Mouse (Mus musculus) midbrain, embryonic 11.5 days (tissue): ENCODE data around the gene Dohh. TPM values are rescaled to one million over a fixed set of nuclear protein-coding genes. Genes with fewer than 3 reads are reported as not detected.

Experiments
- ATAC-seq: fragments of 200-750 bp; cut with Nextera tagmentation; 2 replicates; pipeline ENCODE4 v1.8.0; 2017; ENCODE audit warnings: moderate TSS enrichment, moderate library complexity; ENCODE audit not compliant: low FRiP score
- DNase-seq: peaks from one replicate; pipeline ENCODE4 v3.0.0; 2015; ENCODE audit warnings: low spot score; ENCODE audit errors: missing footprints
- H3K27ac ChIP-seq: fragments of 300-500 bp; sonication (generic); 2 replicates; pipeline ENCODE4 v1.5.1; 2014; ENCODE audit warnings: low read depth, low read length
- H3K27me3 ChIP-seq: fragments of 300-500 bp; sonication (generic); 2 replicates; pipeline ENCODE4 v1.6.1; 2014; ENCODE audit warnings: mild to moderate bottlenecking, low read length, moderate library complexity, mixed read lengths; ENCODE audit not compliant: control insufficient read depth, insufficient read depth
- H3K36me3 ChIP-seq: fragments of 300-500 bp; sonication (generic); 2 replicates; pipeline ENCODE4 v1.6.1; 2014; ENCODE audit warnings: mild to moderate bottlenecking, low read length, moderate library complexity, mixed read lengths; ENCODE audit not compliant: control insufficient read depth, insufficient read depth
- H3K4me1 ChIP-seq: fragments of 300-500 bp; sonication (generic); 2 replicates; pipeline ENCODE4 v1.6.1; 2014; ENCODE audit warnings: low read length; ENCODE audit not compliant: control insufficient read depth, insufficient read depth
- H3K4me2 ChIP-seq: fragments of 300-500 bp; sonication (generic); 2 replicates; pipeline ENCODE4 v1.6.1; 2014; ENCODE audit warnings: mild to moderate bottlenecking, moderate library complexity
- H3K4me3 ChIP-seq: fragments of 300-500 bp; sonication (generic); 2 replicates; pipeline ENCODE4 v1.5.1; 2014; ENCODE audit warnings: low read depth, low read length
- H3K9ac ChIP-seq: fragments of 300-500 bp; sonication (generic); 2 replicates; pipeline ENCODE4 v1.6.1; 2014; ENCODE audit warnings: low read length
- H3K9me3 ChIP-seq: fragments of 300-500 bp; sonication (generic); 2 replicates; pipeline ENCODE4 v1.6.1; 2016; ENCODE audit warnings: low read length; ENCODE audit not compliant: control insufficient read depth
- WGBS: fragments of 180-500 bp; shearing (Covaris S2); extraction: QIAGEN DNeasy Blood & Tissue Kit; methylation state at CpG from one replicate; pipeline ENCODE4 v1.1.7; 2014; 5-methylcytosine and 5-hydroxymethylcytosine counted together
- polyA plus RNA-seq: library from polyadenylated mRNA; unstranded; fragments of >200 nt; fragmentation: Nextera tagmentation; extraction: Ambion mirVana; gene quantifications from 2 replicates; pipeline ENCODE4 v1.2.1, GENCODE M21; 2014

Dohh gene
- polyA plus RNA-seq, 1 experiment from 2014 or later = 53.7 TPM

GRCm38 (mm10) chr10:81422191-81422590, 38.0 kb downstream of the Dohh start:
- H3K27me3 ChIP-seq = peaks cover 32% of the 10 kb centered on the region

GRCm38 (mm10) chr10:81422661-81423217, 38.5 kb downstream of the Dohh start:
- Histone ChIP-seq H3K27me3 (peaks cover 37% of the 10 kb centered on the region), H3K27ac (no peak overlapping the region), H3K9me3 (no peaks in the 10 kb centered on the region), H3K9ac (no peak overlapping the region), H3K4me1 (peaks cover 10% of the 10 kb centered on the region), H3K4me3 (no peak overlapping the region), H3K4me2 (no peak overlapping the region), H3K36me3 (no peaks in the 10 kb centered on the region)
- DNase-seq (peak; percentile 31), ATAC-seq (no peak)
- 91% methylated on average over 3 of the region's 3 CpGs for WGBS

More at GRCm38 (mm10) chr10:81422191-81422590, 38.0 kb downstream of the Dohh start:
- Histone ChIP-seq H3K4me3 (no peak overlapping the region), H3K9ac (no peak overlapping the region), H3K9me3 (no peaks in the 10 kb centered on the region), H3K4me1 (peaks cover 12% of the 10 kb centered on the region), H3K4me2 (no peak overlapping the region), H3K27ac (no peak overlapping the region), H3K36me3 (no peaks in the 10 kb centered on the region)
- DNase-seq = peak; percentile 68
- WGBS = 74% methylated on average over 6 of the region's 6 CpGs
- no peak for ATAC-seq

DNA sequence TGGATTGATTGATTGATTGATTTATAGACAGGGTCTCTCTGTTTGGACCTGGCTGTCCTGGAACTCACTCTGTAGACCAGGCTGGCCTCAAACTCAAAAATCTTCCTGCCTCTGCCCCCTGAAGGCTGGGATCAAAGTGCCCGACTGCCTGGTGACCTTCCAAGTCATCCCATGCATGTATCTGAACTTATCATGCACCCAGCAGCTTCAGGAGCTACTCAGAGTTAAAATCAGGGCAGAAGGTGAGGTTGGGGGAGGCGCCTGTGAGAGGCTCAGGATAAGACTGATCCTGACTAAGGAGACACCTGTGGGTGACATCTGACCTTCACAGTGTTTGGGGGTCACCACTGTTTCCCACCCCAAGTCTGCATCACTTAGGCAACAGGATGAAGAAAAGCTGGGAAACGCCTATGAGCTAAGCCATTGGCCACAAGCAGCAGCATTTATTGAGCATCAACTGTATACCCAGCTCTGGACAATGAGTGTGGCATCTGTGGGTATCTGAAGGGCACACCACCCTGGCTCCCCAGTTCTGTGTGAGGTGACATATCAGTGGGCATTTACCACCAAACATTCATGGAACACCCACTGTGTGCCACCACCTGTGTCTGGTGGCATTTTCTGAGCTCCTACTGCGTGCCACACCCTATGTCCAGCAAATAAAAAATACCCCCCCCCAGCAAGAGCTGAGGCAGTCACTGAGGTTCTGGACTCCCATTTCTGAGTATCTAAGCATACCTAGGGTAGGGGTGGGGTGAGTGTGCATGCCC, 39.4 kb downstream of the Dohh start:
- DNase-seq (peak; percentile 44), ATAC-seq (no peak)
- no peaks in the 10 kb centered on the region for H3K36me3 ChIP-seq
- H3K27ac ChIP-seq = no peak overlapping the region
- no peak overlapping the region for H3K4me3 ChIP-seq
- peaks cover 46% of the 10 kb centered on the region for H3K27me3 ChIP-seq
- H3K9me3 ChIP-seq = no peaks in the 10 kb centered on the region
- H3K4me1 ChIP-seq = peaks cover 5% of the 10 kb centered on the region
- H3K9ac ChIP-seq = no peak overlapping the region
- no peak overlapping the region for H3K4me2 ChIP-seq
- WGBS = 65% methylated on average over 4 of the region's 4 CpGs

DNA sequence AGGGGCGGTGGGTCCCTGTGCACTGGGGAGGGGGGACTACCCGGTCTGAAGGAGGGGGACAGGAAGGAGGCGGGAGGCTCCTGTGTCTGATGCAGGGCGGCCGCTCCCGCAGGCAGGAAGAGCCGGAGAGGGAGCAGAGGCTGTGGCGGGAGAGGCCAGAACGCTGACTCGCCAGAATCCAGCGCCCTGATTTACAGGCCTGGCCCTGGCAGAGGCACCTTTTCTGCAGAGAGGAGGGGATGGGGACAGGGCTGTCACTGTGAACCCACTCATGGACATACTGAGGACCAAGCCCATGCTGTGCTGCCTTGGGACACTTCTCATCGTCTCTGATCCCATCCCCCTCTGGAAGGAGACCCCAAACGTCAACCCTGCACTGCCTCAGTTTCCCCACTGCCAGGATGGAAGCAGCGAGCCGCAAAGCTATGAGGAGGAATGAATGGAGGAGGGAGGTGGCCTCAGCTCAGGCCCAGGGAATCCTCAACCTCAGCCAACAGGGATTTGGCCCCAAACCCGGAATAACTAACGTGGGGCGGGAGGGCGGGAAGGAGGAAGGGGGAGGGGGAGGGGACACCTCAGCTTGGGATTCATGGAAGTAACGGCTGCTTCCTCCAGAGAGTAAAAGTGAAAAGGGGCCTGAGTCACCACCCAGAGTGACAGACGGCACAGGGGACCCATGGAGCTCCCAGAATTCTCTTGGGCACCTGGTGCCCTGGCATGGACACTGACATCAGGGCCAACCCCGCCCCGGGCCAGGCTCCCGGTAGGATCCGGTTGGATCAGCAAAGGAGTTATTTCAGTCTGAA, 40.2 kb downstream of the Dohh start:
- DNase-seq (peak; percentile 85), ATAC-seq (no peak)
- Histone ChIP-seq H3K4me2 (no peak overlapping the region), H3K4me1 (peaks cover 6% of the 10 kb centered on the region), H3K4me3 (no peak overlapping the region), H3K9me3 (no peaks in the 10 kb centered on the region), H3K9ac (no peak overlapping the region), H3K27ac (no peak overlapping the region), H3K27me3 (peaks cover 49% of the 10 kb centered on the region), H3K36me3 (no peaks in the 10 kb centered on the region)
- 9% methylated on average over 23 of the region's 25 CpGs for WGBS

- no peak overlapping the region for H3K4me3 ChIP-seq
- no peak overlapping the region for H3K4me2 ChIP-seq
- H3K36me3 ChIP-seq = no peaks in the 10 kb centered on the region
- WGBS = 26% methylated on average over 10 of the region's 10 CpGs
- H3K9me3 ChIP-seq = no peaks in the 10 kb centered on the region
- ATAC-seq = no peak
- peaks cover 49% of the 10 kb centered on the region for H3K27me3 ChIP-seq
- DNase-seq = peak; percentile 83
- no peak overlapping the region for H3K27ac ChIP-seq
- no peak overlapping the region for H3K9ac ChIP-seq
- peaks cover 10% of the 10 kb centered on the region for H3K4me1 ChIP-seq
Observed at GRCm38 (mm10) chr10:81425236-81425850, 41.1 kb downstream of the Dohh start.

- Histone ChIP-seq H3K27ac (no peak overlapping the region), H3K27me3 (peaks cover 52% of the 10 kb centered on the region), H3K4me1 (peaks cover 10% of the 10 kb centered on the region), H3K4me2 (peak overlapping the region; percentile 32), H3K36me3 (no peaks in the 10 kb centered on the region), H3K9ac (no peak overlapping the region), H3K4me3 (peak overlapping the region; percentile 1; the same call in 1 of the 2 replicates), H3K9me3 (no peaks in the 10 kb centered on the region)
- ATAC-seq (no peak), DNase-seq (peak; percentile 83)
- 3% methylated on average over 23 of the region's 33 CpGs for WGBS
Observed at GRCm38 (mm10) chr10:81426081-81426671, 41.9 kb downstream of the Dohh start.

DNA sequence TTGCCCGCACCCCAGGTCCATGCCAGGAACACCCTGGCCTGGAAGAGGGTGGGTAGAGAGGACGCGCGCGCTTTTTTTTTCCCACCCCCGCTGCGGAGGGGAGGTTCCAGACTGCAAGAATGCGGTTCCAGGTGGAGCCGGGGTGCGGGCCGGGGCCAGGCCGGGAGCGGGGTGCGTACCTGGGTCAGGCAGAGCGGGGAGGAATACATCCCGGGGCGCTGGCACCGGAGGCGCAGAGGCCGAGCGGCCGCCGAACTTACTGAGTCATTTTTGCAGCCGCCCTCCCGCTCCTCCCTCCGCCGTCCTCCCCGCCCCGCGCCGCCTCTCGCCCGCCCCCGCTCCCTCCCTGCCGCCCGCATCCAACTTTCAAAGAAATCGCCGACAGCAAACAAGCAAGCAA, 42.7 kb downstream of the Dohh start:
- Histone ChIP-seq H3K4me2 (peak overlapping the region; percentile 29), H3K9me3 (no peaks in the 10 kb centered on the region), H3K4me1 (peaks cover 10% of the 10 kb centered on the region), H3K27me3 (peaks cover 59% of the 10 kb centered on the region), H3K27ac (no peak overlapping the region), H3K4me3 (peak overlapping the region; percentile 1; the same call in 1 of the 2 replicates), H3K36me3 (no peaks in the 10 kb centered on the region), H3K9ac (0 out of 2 replicates have a peak overlapping the region, but pooled peaks have one; percentile 7)
- ATAC-seq (no peak), DNase-seq (peak; percentile 86)
- under 1% methylated on average over 30 of the region's 38 CpGs for WGBS

DNA sequence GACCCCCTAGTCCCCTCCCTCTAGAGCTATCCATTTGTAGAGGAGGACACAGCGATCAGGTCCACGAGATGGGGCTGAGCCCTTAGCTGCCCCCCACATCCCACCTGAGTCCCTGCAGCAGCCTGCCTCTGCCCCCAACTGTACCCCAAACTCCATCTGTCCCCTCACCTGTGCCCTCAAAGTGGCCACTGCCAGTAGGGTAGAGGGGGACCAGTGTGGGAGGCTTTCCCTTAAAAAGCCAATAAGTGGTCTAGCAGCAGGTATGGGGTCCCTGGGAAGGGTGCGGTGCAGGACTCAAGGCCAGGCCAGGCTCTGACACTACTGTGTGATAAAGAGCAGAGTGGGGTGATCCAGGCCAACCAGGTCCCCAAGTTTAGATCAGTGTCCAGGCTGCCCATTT, 43.1 kb downstream of the Dohh start:
- no peak overlapping the region for H3K4me3 ChIP-seq
- ATAC-seq = no peak
- no peaks in the 10 kb centered on the region for H3K36me3 ChIP-seq
- H3K9ac ChIP-seq = no peak overlapping the region
- no peak overlapping the region for H3K27ac ChIP-seq
- 30% methylated on average over 3 of the region's 3 CpGs for WGBS
- no peaks in the 10 kb centered on the region for H3K9me3 ChIP-seq
- peak; percentile 85 for DNase-seq
- H3K27me3 ChIP-seq = peaks cover 61% of the 10 kb centered on the region
- H3K4me1 ChIP-seq = peaks cover 10% of the 10 kb centered on the region
- 0 out of 2 replicates have a peak overlapping the region, but pooled peaks have one; percentile 6 for H3K4me2 ChIP-seq
